Mouse (Mus musculus) gastrocnemius, adult 18-20 months (tissue): ENCODE data around the gene Lrrc1. TPM values are rescaled to one million over a fixed set of nuclear protein-coding genes. Genes with fewer than 3 reads are reported as not detected.

Experiments used
- DNase-seq: peaks from one replicate; pipeline ENCODE4 v3.0.0; 2021; ENCODE audit warnings: low spot score
- total RNA-seq, 2 experiments: library from RNA; stranded (reverse); gene quantifications; 2 replicates each; pipeline ENCODE4 v1.2.3; 2021

The Lrrc1 gene
- total RNA-seq, 2 experiments from 2014 or later = 0.47 to 1.2 TPM

GRCm38 (mm10) chr9:77427292-77428114 lies 117.2 kb downstream of the Lrrc1 start:
- peak; percentile 29 for DNase-seq

- DNase-seq = no peak
These were observed 118.6 kb downstream of the Lrrc1 start for GRCm38 (mm10) chr9:77426110-77426509.

- DNase-seq = no peak
These were observed 119.1 kb downstream of the Lrrc1 start for GRCm38 (mm10) chr9:77425553-77425952.

GRCm38 (mm10) chr9:77420200-77420585 lies 124.5 kb downstream of the Lrrc1 start:
- no peak for DNase-seq

GRCm38 (mm10) chr9:77419501-77420199 lies 125.0 kb downstream of the Lrrc1 start:
- no peak for DNase-seq

GRCm38 (mm10) chr9:77418800-77419199 lies 125.9 kb downstream of the Lrrc1 start:
- no peak for DNase-seq

- no peak for DNase-seq
These were observed 128.2 kb downstream of the Lrrc1 start for GRCm38 (mm10) chr9:77416486-77416885.

- no peak for DNase-seq
These were observed 128.7 kb downstream of the Lrrc1 start for GRCm38 (mm10) chr9:77416002-77416401.

- DNase-seq = no peak
These were observed 132.7 kb downstream of the Lrrc1 start for GRCm38 (mm10) chr9:77411830-77412425.

GRCm38 (mm10) chr9:77410968-77411367 lies 133.7 kb downstream of the Lrrc1 start:
- no peak for DNase-seq

GRCm38 (mm10) chr9:77410524-77410923 lies 134.1 kb downstream of the Lrrc1 start:
- DNase-seq = no peak

- DNase-seq = no peak
These were observed 136.5 kb downstream of the Lrrc1 start for GRCm38 (mm10) chr9:77408053-77408603.

- no peak for DNase-seq
These were observed 137.8 kb downstream of the Lrrc1 start for GRCm38 (mm10) chr9:77406906-77407305.

- no peak for DNase-seq
These were observed 140.2 kb downstream of the Lrrc1 start for GRCm38 (mm10) chr9:77404458-77404857.

GRCm38 (mm10) chr9:77403961-77404360 lies 140.7 kb downstream of the Lrrc1 start:
- DNase-seq = no peak

- DNase-seq = no peak
These were observed 141.7 kb downstream of the Lrrc1 start for GRCm38 (mm10) chr9:77402971-77403370.

- no peak for DNase-seq
These were observed 144.9 kb downstream of the Lrrc1 start for GRCm38 (mm10) chr9:77399801-77400200.

GRCm38 (mm10) chr9:77398856-77399631 lies 145.6 kb downstream of the Lrrc1 start:
- DNase-seq = no peak

- DNase-seq = no peak
These were observed 147.6 kb downstream of the Lrrc1 start for GRCm38 (mm10) chr9:77397027-77397426.

GRCm38 (mm10) chr9:77391248-77391647 lies 153.4 kb downstream of the Lrrc1 start:
- no peak for DNase-seq

- no peak for DNase-seq
These were observed 155.7 kb downstream of the Lrrc1 start for GRCm38 (mm10) chr9:77388956-77389355.
